Mouse (Mus musculus): ENCODE data around the gene Diaph3. TPM values are rescaled to one million over a fixed set of nuclear protein-coding genes. Genes with fewer than 3 reads are reported as not detected.
A peak's percentile ranks its signal among the peaks of the same experiment; 100 is the strongest.

The Diaph3 gene
- total and polyA plus RNA-seq, 3 experiments: 0.21 to 4.6 (median 0.70) TPM

GRCm38 (mm10) chr14:87146704-87147103, 5.7 kb upstream of the Diaph3 start:
- Histone ChIP-seq H3K27ac (no peak overlapping the region), H3K4me1 (ENCODE audit: control insufficient read depth, insufficient read depth, low read length) (no peaks in the 10 kb centered on the region), H3K4me3 (no peak overlapping the region), H3K36me3 (ENCODE audit: control insufficient read depth, insufficient read depth, low read length) (no peaks in the 10 kb centered on the region), H3K9ac (ENCODE audit: low read depth, low read length) (no peak overlapping the region), H3K79me2 (replicated peaks; ENCODE audit: control insufficient read depth, insufficient read depth, low read length) (no peaks in the 10 kb centered on the region), H3K27me3 (ENCODE audit: control insufficient read depth, insufficient read depth, low read length) (no peaks in the 10 kb centered on the region)
- intact Hi-C loops (cut with DNase I): no loop called here
- no peak for DNase-seq
- 58% methylated on average over 3 of the region's 3 CpGs for WGBS
- TF ChIP-seq POLR2A (IDR thresholded peaks at IDR 0.05; ENCODE audit: insufficient read depth, low read depth, low read length) (no peak), EP300 (IDR thresholded peaks at IDR 0.05; ENCODE audit: insufficient read depth, low read depth, low read length) (no peak), CTCF (IDR thresholded peaks at IDR 0.05) (no peak)

- intact Hi-C loops (cut with DNase I): no loop called here
- 68% methylated on average over 3 of the region's 3 CpGs for WGBS
- H3K36me3 ChIP-seq (ENCODE audit: control insufficient read depth, insufficient read depth, low read length): no peaks in the 10 kb centered on the region
Measured at GRCm38 (mm10) chr14:87145351-87145750, 4.3 kb upstream of the Diaph3 start.

GRCm38 (mm10) chr14:87141777-87142176, 742 bp upstream of the Diaph3 start:
- Histone ChIP-seq H3K4me3 (peak overlapping the region; percentile 80), H3K27ac (no peak overlapping the region), H3K4me1 (ENCODE audit: control insufficient read depth, insufficient read depth, low read length) (no peaks in the 10 kb centered on the region), H3K36me3 (ENCODE audit: control insufficient read depth, insufficient read depth, low read length) (no peaks in the 10 kb centered on the region), H3K79me2 (replicated peaks; ENCODE audit: control insufficient read depth, insufficient read depth, low read length) (no peaks in the 10 kb centered on the region), H3K27me3 (ENCODE audit: control insufficient read depth, insufficient read depth, low read length) (no peaks in the 10 kb centered on the region), H3K9ac (ENCODE audit: low read depth, low read length) (no peak overlapping the region)
- no peak for DNase-seq
- intact Hi-C loops (cut with DNase I): no loop called here
- WGBS: 69% methylated on average over 11 of the region's 11 CpGs
- TF ChIP-seq POLR2A (IDR thresholded peaks at IDR 0.05; ENCODE audit: insufficient read depth, low read depth, low read length): no peak
- TF ChIP-seq EP300 (IDR thresholded peaks at IDR 0.05; ENCODE audit: insufficient read depth, low read depth, low read length): no peak
- no peak for TF ChIP-seq CTCF (IDR thresholded peaks at IDR 0.05)

More at GRCm38 (mm10) chr14:87145351-87145750, 4.3 kb upstream of the Diaph3 start:
- no peak for TF ChIP-seq POLR2A (IDR thresholded peaks at IDR 0.05; ENCODE audit: insufficient read depth, low read depth, low read length)
- no peak for TF ChIP-seq EP300 (IDR thresholded peaks at IDR 0.05; ENCODE audit: insufficient read depth, low read depth, low read length)
- Histone ChIP-seq H3K4me1 (ENCODE audit: control insufficient read depth, insufficient read depth, low read length) (no peaks in the 10 kb centered on the region), H3K79me2 (replicated peaks; ENCODE audit: control insufficient read depth, insufficient read depth, low read length) (no peaks in the 10 kb centered on the region), H3K9ac (ENCODE audit: low read depth, low read length) (no peak overlapping the region), H3K4me3 (no peak overlapping the region), H3K27me3 (ENCODE audit: control insufficient read depth, insufficient read depth, low read length) (no peaks in the 10 kb centered on the region), H3K27ac (no peak overlapping the region)
- no peak for DNase-seq

- H3K4me1 ChIP-seq (ENCODE audit: control insufficient read depth, insufficient read depth, low read length): no peaks in the 10 kb centered on the region
- no peaks in the 10 kb centered on the region for H3K27me3 ChIP-seq (ENCODE audit: control insufficient read depth, insufficient read depth, low read length)
- H3K27ac ChIP-seq: no peak overlapping the region
- TF ChIP-seq EP300 (IDR thresholded peaks at IDR 0.05; ENCODE audit: insufficient read depth, low read depth, low read length) (no peak), POLR2A (IDR thresholded peaks at IDR 0.05; ENCODE audit: insufficient read depth, low read depth, low read length) (no peak), CTCF (IDR thresholded peaks at IDR 0.05) (no peak)
- peak overlapping the region; percentile 29 for H3K9ac ChIP-seq (ENCODE audit: low read depth, low read length)
- WGBS: under 1% methylated on average over 17 of the region's 17 CpGs
- peak overlapping the region; percentile 80 for H3K4me3 ChIP-seq
- DNase-seq: no peak
- H3K79me2 ChIP-seq (replicated peaks; ENCODE audit: control insufficient read depth, insufficient read depth, low read length): no peaks in the 10 kb centered on the region
- no peaks in the 10 kb centered on the region for H3K36me3 ChIP-seq (ENCODE audit: control insufficient read depth, insufficient read depth, low read length)
- intact Hi-C loops (cut with DNase I): no loop called here
Measured at GRCm38 (mm10) chr14:87140327-87140962, 590 bp downstream of the Diaph3 start.

- no peaks in the 10 kb centered on the region for H3K36me3 ChIP-seq (ENCODE audit: control insufficient read depth, insufficient read depth, low read length)
- no peak for DNase-seq
- 85% methylated on average over 6 of the region's 6 CpGs for WGBS
- H3K79me2 ChIP-seq (replicated peaks; ENCODE audit: control insufficient read depth, insufficient read depth, low read length): no peaks in the 10 kb centered on the region
- no peak overlapping the region for H3K27ac ChIP-seq
- TF ChIP-seq CTCF (IDR thresholded peaks at IDR 0.05) (no peak), EP300 (IDR thresholded peaks at IDR 0.05; ENCODE audit: insufficient read depth, low read depth, low read length) (no peak), POLR2A (IDR thresholded peaks at IDR 0.05; ENCODE audit: insufficient read depth, low read depth, low read length) (no peak)
- H3K4me1 ChIP-seq (ENCODE audit: control insufficient read depth, insufficient read depth, low read length): no peaks in the 10 kb centered on the region
- H3K27me3 ChIP-seq (ENCODE audit: control insufficient read depth, insufficient read depth, low read length): no peaks in the 10 kb centered on the region
- no peak overlapping the region for H3K4me3 ChIP-seq
- H3K9ac ChIP-seq (ENCODE audit: low read depth, low read length): no peak overlapping the region
- intact Hi-C loops (cut with DNase I): no loop called here
Measured at GRCm38 (mm10) chr14:87126076-87126639, 14.9 kb downstream of the Diaph3 start.

GRCm38 (mm10) chr14:87125492-87125891, 15.5 kb downstream of the Diaph3 start:
- H3K27ac ChIP-seq: no peak overlapping the region
- WGBS: 85% methylated on average over 5 of the region's 5 CpGs
- no peak for DNase-seq
- H3K4me3 ChIP-seq: no peak overlapping the region
- no peaks in the 10 kb centered on the region for H3K27me3 ChIP-seq (ENCODE audit: control insufficient read depth, insufficient read depth, low read length)
- no peaks in the 10 kb centered on the region for H3K4me1 ChIP-seq (ENCODE audit: control insufficient read depth, insufficient read depth, low read length)
- no peaks in the 10 kb centered on the region for H3K36me3 ChIP-seq (ENCODE audit: control insufficient read depth, insufficient read depth, low read length)
- TF ChIP-seq EP300 (IDR thresholded peaks at IDR 0.05; ENCODE audit: insufficient read depth, low read depth, low read length) (no peak), POLR2A (IDR thresholded peaks at IDR 0.05; ENCODE audit: insufficient read depth, low read depth, low read length) (no peak), CTCF (IDR thresholded peaks at IDR 0.05) (no peak)
- no peak overlapping the region for H3K9ac ChIP-seq (ENCODE audit: low read depth, low read length)
- intact Hi-C loops (cut with DNase I): no loop called here
- H3K79me2 ChIP-seq (replicated peaks; ENCODE audit: control insufficient read depth, insufficient read depth, low read length): no peaks in the 10 kb centered on the region
